Mouse (Mus musculus): Measurements from ENCODE around the gene Slc41a3. TPM values are rescaled to one million over a fixed set of nuclear protein-coding genes. Genes with fewer than 3 reads are reported as not detected.

Slc41a3 gene
- polyA plus RNA-seq, 1 experiment from 2014 or later = 41.3 TPM

- no peak overlapping the region for H3K9ac ChIP-seq
- H3K4me2 ChIP-seq = no peak overlapping the region
- ATAC-seq (ENCODE audit: insufficient read depth) = no peak
- 78% methylated on average over 4 of the region's 4 CpGs for WGBS (ENCODE audit: insufficient replicate concordance)
- H3K27ac ChIP-seq (replicated peaks) = no peak overlapping the region
- no peaks in the 10 kb centered on the region for H3K9me3 ChIP-seq (replicated peaks)
- H3K27me3 ChIP-seq = no peaks in the 10 kb centered on the region
- H3K4me1 ChIP-seq (replicated peaks) = no peaks in the 10 kb centered on the region
- H3K4me3 ChIP-seq (replicated peaks) = no peak overlapping the region
- no peaks in the 10 kb centered on the region for H3K36me3 ChIP-seq (replicated peaks)
Measured at GRCm38 (mm10) chr6:90568721-90569120, 35.8 kb upstream of the Slc41a3 start.

- no peaks in the 10 kb centered on the region for H3K27me3 ChIP-seq
- WGBS (ENCODE audit: insufficient replicate concordance) = 26% methylated on average over 12 of the region's 12 CpGs
- H3K4me3 ChIP-seq (replicated peaks) = no peak overlapping the region
- no peak overlapping the region for H3K27ac ChIP-seq (replicated peaks)
- no peaks in the 10 kb centered on the region for H3K36me3 ChIP-seq (replicated peaks)
- H3K9ac ChIP-seq = no peak overlapping the region
- ATAC-seq (ENCODE audit: insufficient read depth) = no peak
- H3K4me1 ChIP-seq (replicated peaks) = no peaks in the 10 kb centered on the region
- no peak overlapping the region for H3K4me2 ChIP-seq
- no peaks in the 10 kb centered on the region for H3K9me3 ChIP-seq (replicated peaks)
Measured at GRCm38 (mm10) chr6:90569736-90570383, 34.7 kb upstream of the Slc41a3 start.

DNA sequence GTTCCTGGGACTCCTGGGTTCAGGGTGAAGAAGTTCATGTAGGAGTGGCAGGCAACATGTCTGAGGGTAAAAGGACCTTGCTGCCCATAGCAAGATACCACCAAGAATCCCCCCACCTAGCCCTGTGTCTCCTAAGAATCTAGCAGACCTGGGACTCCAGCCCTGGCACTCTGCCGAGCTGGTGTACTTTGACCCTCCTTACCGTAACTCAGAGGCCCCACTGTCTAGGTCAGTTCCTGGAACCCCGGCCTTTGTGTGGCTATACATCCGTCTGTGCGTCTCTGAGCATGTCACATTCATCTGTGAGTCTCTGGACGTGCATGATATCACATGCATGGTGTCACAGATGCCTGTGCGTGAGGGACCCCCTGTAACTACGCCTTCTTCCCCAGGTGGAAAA, 34.1 kb upstream of the Slc41a3 start:
- Histone ChIP-seq H3K9ac (no peak overlapping the region), H3K9me3 (replicated peaks) (no peaks in the 10 kb centered on the region), H3K27ac (replicated peaks) (no peak overlapping the region), H3K4me1 (replicated peaks) (0 out of 2 replicates have a peak, but pooled peaks cover 4% of the 10 kb centered on the region), H3K4me2 (no peak overlapping the region), H3K36me3 (replicated peaks) (no peaks in the 10 kb centered on the region), H3K27me3 (no peaks in the 10 kb centered on the region), H3K4me3 (replicated peaks) (no peak overlapping the region)
- WGBS (ENCODE audit: insufficient replicate concordance) = 54% methylated on average over 8 of the region's 8 CpGs
- ATAC-seq (ENCODE audit: insufficient read depth) = no peak

DNA sequence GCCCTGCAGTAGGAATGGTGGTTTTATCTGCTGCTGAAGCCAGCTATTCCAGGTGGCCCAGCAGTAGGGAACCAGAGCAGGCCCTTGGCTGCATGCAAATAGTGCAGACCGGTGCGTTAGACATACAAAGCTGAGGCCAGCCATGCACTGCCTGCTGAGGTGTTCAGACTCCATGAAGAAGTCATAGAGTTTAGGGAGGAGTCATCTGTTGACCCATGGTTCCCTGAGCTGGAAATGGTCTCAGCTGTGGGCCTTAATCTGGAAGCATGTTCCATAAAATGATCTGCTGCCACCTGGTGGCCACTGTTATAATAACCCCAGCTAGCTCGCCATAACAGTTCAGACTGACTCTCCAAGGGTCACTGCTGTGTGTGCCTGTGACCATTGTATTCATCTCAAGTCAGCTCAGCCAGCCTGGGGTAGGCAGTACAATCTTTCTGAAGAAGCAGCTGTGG, 29.2 kb upstream of the Slc41a3 start:
- no peaks in the 10 kb centered on the region for H3K9me3 ChIP-seq (replicated peaks)
- no peak overlapping the region for H3K27ac ChIP-seq (replicated peaks)
- no peak overlapping the region for H3K4me3 ChIP-seq (replicated peaks)
- H3K9ac ChIP-seq = no peak overlapping the region
- peaks cover 8% of the 10 kb centered on the region; the same call in 1 of the 2 replicates for H3K4me1 ChIP-seq (replicated peaks)
- H3K36me3 ChIP-seq (replicated peaks) = no peaks in the 10 kb centered on the region
- H3K4me2 ChIP-seq = no peak overlapping the region
- H3K27me3 ChIP-seq = no peaks in the 10 kb centered on the region
- ATAC-seq (ENCODE audit: insufficient read depth) = no peak
- WGBS (ENCODE audit: insufficient replicate concordance) = 43% methylated on average over 3 of the region's 3 CpGs

GRCm38 (mm10) chr6:90578174-90578573, 26.4 kb upstream of the Slc41a3 start:
- Histone ChIP-seq H3K9ac (no peak overlapping the region), H3K36me3 (replicated peaks) (no peaks in the 10 kb centered on the region), H3K4me1 (replicated peaks) (peaks cover 8% of the 10 kb centered on the region; the same call in 1 of the 2 replicates), H3K4me2 (no peak overlapping the region), H3K27me3 (no peaks in the 10 kb centered on the region), H3K4me3 (replicated peaks) (no peak overlapping the region), H3K27ac (replicated peaks) (0 out of 2 replicates have a peak overlapping the region, but pooled peaks have one; percentile 19), H3K9me3 (replicated peaks) (no peaks in the 10 kb centered on the region)
- WGBS (ENCODE audit: insufficient replicate concordance) = 53% methylated on average over 3 of the region's 3 CpGs
- peak; percentile 84 for ATAC-seq (ENCODE audit: insufficient read depth)

GRCm38 (mm10) chr6:90582331-90582730, 22.2 kb upstream of the Slc41a3 start:
- H3K9ac ChIP-seq = no peak overlapping the region
- peaks cover 5% of the 10 kb centered on the region; the same call in 1 of the 2 replicates for H3K4me1 ChIP-seq (replicated peaks)
- H3K27me3 ChIP-seq = no peaks in the 10 kb centered on the region
- no peaks in the 10 kb centered on the region for H3K9me3 ChIP-seq (replicated peaks)
- ATAC-seq (ENCODE audit: insufficient read depth) = no peak
- H3K4me2 ChIP-seq = no peak overlapping the region
- no peak overlapping the region for H3K27ac ChIP-seq (replicated peaks)
- H3K36me3 ChIP-seq (replicated peaks) = no peaks in the 10 kb centered on the region
- no peak overlapping the region for H3K4me3 ChIP-seq (replicated peaks)
- WGBS (ENCODE audit: insufficient replicate concordance) = 56% methylated on average over 2 of the region's 2 CpGs

DNA sequence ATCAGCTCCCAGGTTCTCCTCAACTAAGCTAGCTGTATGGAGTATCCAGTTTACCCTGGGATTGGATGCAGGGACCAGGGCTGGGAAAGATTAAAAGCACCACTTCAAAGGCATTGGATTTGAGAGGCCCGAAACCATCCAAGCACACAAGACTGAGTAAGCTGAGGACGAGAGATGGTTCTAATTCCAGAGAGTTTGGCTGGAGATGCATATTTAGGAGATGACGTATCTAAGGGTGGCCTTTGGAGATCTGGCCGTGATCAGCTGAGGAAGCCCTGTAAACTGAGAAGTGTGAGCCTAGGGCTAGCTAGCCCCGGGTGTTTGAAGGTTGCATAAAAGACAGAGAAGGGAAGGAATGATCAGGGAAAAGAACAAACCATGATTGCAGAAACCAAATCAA, 16.4 kb upstream of the Slc41a3 start:
- H3K9me3 ChIP-seq (replicated peaks) = no peaks in the 10 kb centered on the region
- no peak overlapping the region for H3K9ac ChIP-seq
- H3K4me2 ChIP-seq = no peak overlapping the region
- no peak overlapping the region for H3K4me3 ChIP-seq (replicated peaks)
- H3K4me1 ChIP-seq (replicated peaks) = no peaks in the 10 kb centered on the region
- ATAC-seq (ENCODE audit: insufficient read depth) = no peak
- 0 out of 2 replicates have a peak, but pooled peaks cover 2% of the 10 kb centered on the region for H3K36me3 ChIP-seq (replicated peaks)
- no peak overlapping the region for H3K27ac ChIP-seq (replicated peaks)
- H3K27me3 ChIP-seq = no peaks in the 10 kb centered on the region
- 51% methylated on average over 5 of the region's 5 CpGs for WGBS (ENCODE audit: insufficient replicate concordance)

GRCm38 (mm10) chr6:90590707-90591106, 13.8 kb upstream of the Slc41a3 start:
- ATAC-seq (ENCODE audit: insufficient read depth) = no peak
- no peak overlapping the region for H3K27ac ChIP-seq (replicated peaks)
- H3K36me3 ChIP-seq (replicated peaks) = peaks cover 14% of the 10 kb centered on the region
- no peak overlapping the region for H3K4me2 ChIP-seq
- no peak overlapping the region for H3K4me3 ChIP-seq (replicated peaks)
- no peaks in the 10 kb centered on the region for H3K9me3 ChIP-seq (replicated peaks)
- H3K9ac ChIP-seq = no peak overlapping the region
- 41% methylated on average over 1 of the region's 1 CpGs for WGBS (ENCODE audit: insufficient replicate concordance)
- no peaks in the 10 kb centered on the region for H3K4me1 ChIP-seq (replicated peaks)
- no peaks in the 10 kb centered on the region for H3K27me3 ChIP-seq

GRCm38 (mm10) chr6:90594972-90595371, 9.6 kb upstream of the Slc41a3 start:
- Histone ChIP-seq H3K4me2 (no peak overlapping the region), H3K27ac (replicated peaks) (no peak overlapping the region), H3K36me3 (replicated peaks) (peaks cover 14% of the 10 kb centered on the region), H3K4me1 (replicated peaks) (no peaks in the 10 kb centered on the region), H3K9me3 (replicated peaks) (no peaks in the 10 kb centered on the region), H3K4me3 (replicated peaks) (no peak overlapping the region), H3K27me3 (no peaks in the 10 kb centered on the region), H3K9ac (no peak overlapping the region)
- WGBS (ENCODE audit: insufficient replicate concordance) = 59% methylated on average over 1 of the region's 1 CpGs
- ATAC-seq (ENCODE audit: insufficient read depth) = no peak

DNA sequence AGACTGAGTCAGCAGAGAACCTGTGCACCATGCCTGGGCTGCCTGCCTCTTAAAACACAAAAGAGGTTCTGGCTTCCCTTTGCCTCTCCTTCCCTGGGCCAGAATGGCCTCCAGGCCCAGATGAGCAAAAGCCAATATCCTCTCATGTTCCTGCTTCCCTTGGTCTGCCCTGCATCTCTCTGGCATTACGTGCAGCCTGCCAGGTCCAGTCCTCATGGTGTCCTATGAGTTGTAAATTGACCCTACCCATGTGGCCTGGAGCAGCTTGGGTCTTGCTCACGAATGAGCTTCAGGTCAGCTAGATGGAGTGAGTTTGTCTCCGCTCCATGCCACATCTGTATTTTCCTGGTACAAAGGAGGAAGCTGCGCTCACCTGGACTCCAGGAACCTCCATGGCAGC, 7.5 kb upstream of the Slc41a3 start:
- no peak overlapping the region for H3K4me3 ChIP-seq (replicated peaks)
- 65% methylated on average over 4 of the region's 4 CpGs for WGBS (ENCODE audit: insufficient replicate concordance)
- H3K9ac ChIP-seq = no peak overlapping the region
- H3K27me3 ChIP-seq = no peaks in the 10 kb centered on the region
- ATAC-seq (ENCODE audit: insufficient read depth) = no peak
- H3K9me3 ChIP-seq (replicated peaks) = no peaks in the 10 kb centered on the region
- H3K4me2 ChIP-seq = no peak overlapping the region
- H3K27ac ChIP-seq (replicated peaks) = no peak overlapping the region
- H3K36me3 ChIP-seq (replicated peaks) = peaks cover 11% of the 10 kb centered on the region
- H3K4me1 ChIP-seq (replicated peaks) = peaks cover 6% of the 10 kb centered on the region

DNA sequence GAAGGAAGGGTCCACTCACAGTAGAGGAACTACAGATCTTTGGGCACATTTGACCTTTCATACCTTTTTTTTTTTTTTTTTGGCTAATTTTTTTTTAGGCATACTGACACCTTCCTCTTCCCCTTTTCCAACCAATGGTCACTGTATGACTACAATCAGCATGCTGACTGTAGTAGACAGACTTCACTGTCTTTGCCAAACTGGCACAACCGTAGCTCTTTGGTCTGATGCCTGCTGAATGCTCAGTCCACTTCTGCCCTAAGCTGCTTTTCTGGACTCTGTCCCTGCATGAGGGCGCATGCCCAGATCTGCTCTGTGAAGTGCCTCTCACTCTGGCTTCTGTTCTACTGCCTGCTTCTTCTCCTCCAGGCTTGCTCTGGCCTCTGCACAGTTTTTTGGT, 6.9 kb upstream of the Slc41a3 start:
- no peak overlapping the region for H3K9ac ChIP-seq
- whole genome bisulfite sequencing (ENCODE audit: insufficient replicate concordance) = 60% methylated on average over 2 of the region's 2 CpGs
- no peak overlapping the region for H3K4me2 ChIP-seq
- H3K27me3 ChIP-seq = no peaks in the 10 kb centered on the region
- H3K4me3 ChIP-seq (replicated peaks) = no peak overlapping the region
- no peaks in the 10 kb centered on the region for H3K9me3 ChIP-seq (replicated peaks)
- peaks cover 11% of the 10 kb centered on the region for H3K36me3 ChIP-seq (replicated peaks)
- no peak overlapping the region for H3K27ac ChIP-seq (replicated peaks)
- ATAC-seq (ENCODE audit: insufficient read depth) = no peak
- H3K4me1 ChIP-seq (replicated peaks) = peaks cover 11% of the 10 kb centered on the region

DNA sequence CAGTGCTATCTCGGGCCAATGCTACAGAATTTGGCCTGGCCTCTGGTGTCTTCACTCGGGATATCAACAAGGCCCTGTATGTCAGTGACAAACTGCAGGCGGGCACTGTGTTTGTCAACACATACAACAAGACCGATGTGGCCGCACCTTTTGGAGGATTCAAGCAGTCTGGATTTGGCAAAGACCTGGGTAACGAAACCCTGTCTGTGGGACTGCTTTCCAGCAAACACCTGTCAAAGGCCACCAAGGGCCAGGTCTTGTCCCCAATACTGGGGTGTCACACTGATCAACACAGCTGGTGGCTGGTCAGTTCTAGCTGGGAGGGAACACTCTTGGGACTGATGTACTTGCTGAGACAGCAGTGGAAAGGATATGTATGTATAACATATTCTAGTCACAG, 6.3 kb upstream of the Slc41a3 start:
- H3K4me1 ChIP-seq (replicated peaks) = peaks cover 17% of the 10 kb centered on the region
- no peaks in the 10 kb centered on the region for H3K9me3 ChIP-seq (replicated peaks)
- no peak overlapping the region for H3K4me2 ChIP-seq
- H3K36me3 ChIP-seq (replicated peaks) = peaks cover 11% of the 10 kb centered on the region
- H3K9ac ChIP-seq = no peak overlapping the region
- WGBS (ENCODE audit: insufficient replicate concordance) = 73% methylated on average over 6 of the region's 6 CpGs
- H3K4me3 ChIP-seq (replicated peaks) = no peak overlapping the region
- H3K27ac ChIP-seq (replicated peaks) = no peak overlapping the region
- ATAC-seq (ENCODE audit: insufficient read depth) = no peak
- H3K27me3 ChIP-seq = no peaks in the 10 kb centered on the region

All from liver, embryonic 15.5 days (tissue).